Mouse (Mus musculus) kidney, postnatal 0 days (tissue): Measurements from ENCODE around the gene Ptpn11. TPM values are rescaled to one million over a fixed set of nuclear protein-coding genes. Genes with fewer than 3 reads are reported as not detected.
A peak's percentile ranks its signal among the peaks of the same experiment; 100 is the strongest.

Experiments used
- ATAC-seq: fragments of 200-750 bp; cut with Nextera tagmentation; replicated peaks from 2 replicates; pipeline ENCODE4 v1.8.0; 2017; ENCODE audit warnings: low read depth, moderate number of reproducible peaks, moderate TSS enrichment, moderate library complexity; ENCODE audit not compliant: low FRiP score
- DNase-seq: peaks from one replicate; pipeline ENCODE4 v3.0.0-alpha.2; 2016; ENCODE audit warnings: low spot score
- H3K27ac ChIP-seq: fragments of 300-500 bp; sonication (generic); 2 replicates; pipeline ENCODE4 v1.5.1; 2014; ENCODE audit warnings: mild to moderate bottlenecking
- H3K27me3 ChIP-seq: fragments of 300-500 bp; sonication (generic); 2 replicates; pipeline ENCODE4 v1.6.1; 2014; ENCODE audit warnings: low read length, mixed read lengths; ENCODE audit not compliant: insufficient read depth
- H3K36me3 ChIP-seq: fragments of 300-500 bp; sonication (generic); 2 replicates; pipeline ENCODE4 v1.6.1; 2014; ENCODE audit warnings: low read length, mixed read lengths; ENCODE audit not compliant: insufficient read depth
- H3K4me1 ChIP-seq: fragments of 300-500 bp; sonication (generic); replicated peaks from 2 replicates; pipeline ENCODE4 v1.6.1; 2014; ENCODE audit warnings: antibody characterized with exemption, low read length, mixed read lengths; ENCODE audit not compliant: insufficient read depth
- H3K4me2 ChIP-seq: fragments of 300-500 bp; sonication (generic); 2 replicates; pipeline ENCODE4 v1.6.1; 2014; ENCODE audit warnings: mild to moderate bottlenecking, low read length, moderate library complexity, mixed read lengths
- H3K4me3 ChIP-seq: fragments of 300-500 bp; sonication (generic); replicated peaks from 2 replicates; pipeline ENCODE4 v1.5.1; 2014; ENCODE audit warnings: low read depth, low read length
- H3K9ac ChIP-seq: fragments of 300-500 bp; sonication (generic); 2 replicates; pipeline ENCODE4 v1.6.1; 2014; ENCODE audit warnings: low read depth, low read length
- H3K9me3 ChIP-seq: fragments of 300-500 bp; sonication (generic); replicated peaks from 2 replicates; pipeline ENCODE4 v1.6.1; 2016; ENCODE audit warnings: low read length, inconsistent platforms, mixed read lengths
- CTCF ChIP-seq: IDR thresholded peaks from 2 replicates; pipeline ENCODE4 v1.5.1; 2016; ENCODE audit warnings: antibody characterized with exemption, low read depth, mild to moderate bottlenecking, moderate library complexity
- WGBS: fragments of 180-500 bp; shearing (Covaris S2); extraction: QIAGEN DNeasy Blood & Tissue Kit; methylation state at CpG from one replicate; pipeline ENCODE4 v1.1.7; 2014; 5-methylcytosine and 5-hydroxymethylcytosine counted together
- polyA plus RNA-seq: library from polyadenylated mRNA; unstranded; fragments of >200 nt; fragmentation: Nextera tagmentation; extraction: Ambion mirVana; gene quantifications from 2 replicates; pipeline ENCODE4 v1.2.1, GENCODE M21; 2015

Ptpn11 gene
- polyA plus RNA-seq, 1 experiment from 2014 or later: 20.0 TPM

DNA sequence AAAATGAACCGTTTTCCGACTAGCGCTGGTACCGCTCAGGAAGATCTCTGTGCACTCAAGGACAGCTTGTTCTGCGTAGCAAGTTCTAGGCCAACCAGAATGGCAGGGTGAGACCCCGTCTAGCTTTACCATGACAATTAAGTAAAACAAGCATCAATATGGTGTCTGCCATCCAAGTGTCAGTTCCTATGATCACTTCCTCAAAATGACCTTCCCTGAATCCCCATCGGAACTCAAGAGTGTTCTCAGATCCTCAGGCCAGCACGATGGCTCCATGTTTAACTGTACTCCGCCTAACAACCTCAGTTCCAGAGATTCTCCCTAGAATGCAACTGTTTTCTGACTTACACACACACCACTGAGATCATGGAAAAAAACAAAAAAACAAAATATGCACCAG, 2.9 kb downstream of the Ptpn11 start:
- WGBS: 88% methylated on average over 9 of the region's 9 CpGs
- no peak for TF ChIP-seq CTCF
- Histone ChIP-seq H3K9ac (no peak overlapping the region), H3K27ac (no peak overlapping the region), H3K4me3 (no peak overlapping the region), H3K27me3 (no peaks in the 10 kb centered on the region), H3K9me3 (no peaks in the 10 kb centered on the region), H3K36me3 (no peaks in the 10 kb centered on the region), H3K4me1 (peaks cover 23% of the 10 kb centered on the region), H3K4me2 (no peak overlapping the region)
- ATAC-seq: no peak
- no peak for DNase-seq

DNA sequence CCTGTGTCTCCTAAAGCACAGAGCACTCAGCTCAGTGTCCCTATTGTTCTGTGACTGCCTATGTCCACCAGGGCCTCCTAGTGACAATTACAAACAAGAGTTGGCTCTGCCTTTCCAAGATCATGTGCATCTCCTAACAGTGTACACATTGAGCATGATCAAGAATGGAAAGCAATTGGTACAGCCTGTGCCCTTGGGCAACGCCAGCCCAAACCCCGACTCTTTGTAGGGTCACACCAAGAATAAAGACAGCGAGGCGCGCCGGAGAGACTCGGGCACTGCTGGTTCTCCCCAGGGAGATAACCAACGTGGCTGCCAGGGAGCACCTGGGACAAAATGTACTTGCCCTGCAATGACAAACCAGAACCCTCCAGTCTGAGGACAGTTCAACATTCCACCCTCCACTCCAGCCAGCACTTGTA, 3.6 kb downstream of the Ptpn11 start:
- H3K4me1 ChIP-seq: peaks cover 25% of the 10 kb centered on the region

DNA sequence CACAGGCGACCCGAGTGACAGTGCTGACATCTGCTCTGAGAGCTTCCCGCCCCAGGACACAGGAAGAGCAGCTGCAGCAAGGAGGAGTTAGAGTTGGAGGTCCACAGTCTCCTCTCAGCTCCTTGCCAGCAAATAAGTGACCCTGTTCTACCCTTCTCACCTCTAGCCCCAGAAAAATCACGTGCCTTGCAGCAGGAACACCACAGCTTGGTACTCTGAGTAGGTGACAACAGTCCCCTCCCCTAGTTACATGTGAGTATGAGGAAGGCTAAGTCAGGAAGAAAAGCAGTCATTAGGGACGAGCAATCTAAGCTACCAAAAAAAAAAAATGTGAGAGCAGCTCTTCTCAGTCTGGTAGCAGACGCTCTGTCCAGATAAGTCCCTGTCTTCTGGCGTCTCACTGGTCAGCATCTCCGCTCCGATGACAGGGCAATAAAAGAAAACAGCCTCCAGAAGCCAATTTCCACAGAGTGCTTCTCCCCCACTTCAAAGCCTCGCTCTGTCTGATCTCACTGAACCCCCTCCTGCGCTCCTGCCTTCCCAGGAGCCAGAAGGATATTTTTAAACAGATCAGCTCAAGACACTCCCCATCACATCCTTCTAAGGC, 6.1 kb downstream of the Ptpn11 start:
- H3K4me2 ChIP-seq: peak overlapping the region; percentile 24; the same call in 1 of the 2 replicates
- DNase-seq (peak; percentile 59), ATAC-seq (peak; percentile 46; the same call in 1 of the 2 replicates)
- no peak for TF ChIP-seq CTCF
- H3K36me3 ChIP-seq: no peaks in the 10 kb centered on the region
- H3K9me3 ChIP-seq: no peaks in the 10 kb centered on the region
- H3K4me3 ChIP-seq: no peak overlapping the region
- peak overlapping the region; percentile 31; the same call in 1 of the 2 replicates for H3K27ac ChIP-seq
- H3K27me3 ChIP-seq: no peaks in the 10 kb centered on the region
- H3K4me1 ChIP-seq: peaks cover 26% of the 10 kb centered on the region
- no peak overlapping the region for H3K9ac ChIP-seq
- WGBS: 17% methylated on average over 11 of the region's 11 CpGs

More for the DNA sequence above, 3.6 kb downstream of the Ptpn11 start:
- 91% methylated on average over 8 of the region's 8 CpGs for WGBS
- ATAC-seq (no peak), DNase-seq (no peak)
- Histone ChIP-seq H3K4me2 (no peak overlapping the region), H3K9me3 (no peaks in the 10 kb centered on the region), H3K27me3 (no peaks in the 10 kb centered on the region), H3K9ac (no peak overlapping the region), H3K36me3 (no peaks in the 10 kb centered on the region), H3K27ac (no peak overlapping the region), H3K4me3 (no peak overlapping the region)
- no peak for TF ChIP-seq CTCF

DNA sequence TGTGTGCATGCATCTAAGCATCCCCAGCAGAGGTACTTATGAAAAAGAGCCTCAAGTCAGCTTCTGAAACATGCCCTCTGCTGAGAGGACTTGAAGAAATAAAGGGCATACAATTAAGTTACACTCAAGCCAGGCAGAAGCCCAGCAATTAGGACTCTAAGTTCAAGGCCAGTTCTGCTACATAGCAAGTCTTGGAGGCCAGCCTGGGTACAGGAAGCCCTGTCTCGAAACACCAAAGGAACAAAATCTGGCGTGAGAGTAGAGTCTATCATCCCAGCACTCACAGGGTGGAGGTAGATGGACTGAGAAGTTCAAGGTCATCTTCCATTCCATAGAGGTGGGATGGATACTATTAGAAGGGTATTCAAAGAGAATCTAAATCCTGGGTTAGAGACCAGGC, 6.8 kb downstream of the Ptpn11 start:
- WGBS: 61% methylated on average over 2 of the region's 2 CpGs
- H3K27me3 ChIP-seq: no peaks in the 10 kb centered on the region
- no peak for DNase-seq
- no peak overlapping the region for H3K4me2 ChIP-seq
- H3K9ac ChIP-seq: no peak overlapping the region
- no peaks in the 10 kb centered on the region for H3K9me3 ChIP-seq
- H3K4me1 ChIP-seq: peaks cover 26% of the 10 kb centered on the region
- no peak for TF ChIP-seq CTCF
- H3K36me3 ChIP-seq: no peaks in the 10 kb centered on the region
- H3K4me3 ChIP-seq: no peak overlapping the region
- ATAC-seq: no peak
- no peak overlapping the region for H3K27ac ChIP-seq

DNA sequence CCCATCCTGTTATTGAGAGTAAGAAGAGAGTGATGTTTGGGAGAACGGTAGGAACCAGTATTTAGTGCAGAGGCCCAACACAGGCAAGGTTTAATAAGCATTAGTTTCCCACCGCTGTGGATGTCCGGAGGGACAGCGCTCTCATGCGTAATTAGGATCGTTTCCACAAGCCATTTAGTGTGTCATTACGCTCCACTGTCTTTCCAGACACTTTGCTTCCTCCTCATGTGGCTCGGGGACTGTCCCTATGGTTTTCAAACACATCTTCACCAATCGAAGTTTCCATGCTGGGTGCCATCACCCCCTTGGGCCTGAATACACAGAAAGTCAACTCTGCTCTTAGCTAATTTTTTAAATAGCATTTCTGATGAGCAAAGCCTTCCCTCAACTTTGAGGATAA, 7.9 kb downstream of the Ptpn11 start:
- no peak for TF ChIP-seq CTCF
- Histone ChIP-seq H3K4me1 (peaks cover 26% of the 10 kb centered on the region), H3K4me2 (no peak overlapping the region), H3K9ac (no peak overlapping the region), H3K27me3 (no peaks in the 10 kb centered on the region), H3K27ac (no peak overlapping the region), H3K4me3 (no peak overlapping the region), H3K9me3 (no peaks in the 10 kb centered on the region), H3K36me3 (no peaks in the 10 kb centered on the region)
- DNase-seq: no peak
- no peak for ATAC-seq
- WGBS: 50% methylated on average over 9 of the region's 9 CpGs

DNA sequence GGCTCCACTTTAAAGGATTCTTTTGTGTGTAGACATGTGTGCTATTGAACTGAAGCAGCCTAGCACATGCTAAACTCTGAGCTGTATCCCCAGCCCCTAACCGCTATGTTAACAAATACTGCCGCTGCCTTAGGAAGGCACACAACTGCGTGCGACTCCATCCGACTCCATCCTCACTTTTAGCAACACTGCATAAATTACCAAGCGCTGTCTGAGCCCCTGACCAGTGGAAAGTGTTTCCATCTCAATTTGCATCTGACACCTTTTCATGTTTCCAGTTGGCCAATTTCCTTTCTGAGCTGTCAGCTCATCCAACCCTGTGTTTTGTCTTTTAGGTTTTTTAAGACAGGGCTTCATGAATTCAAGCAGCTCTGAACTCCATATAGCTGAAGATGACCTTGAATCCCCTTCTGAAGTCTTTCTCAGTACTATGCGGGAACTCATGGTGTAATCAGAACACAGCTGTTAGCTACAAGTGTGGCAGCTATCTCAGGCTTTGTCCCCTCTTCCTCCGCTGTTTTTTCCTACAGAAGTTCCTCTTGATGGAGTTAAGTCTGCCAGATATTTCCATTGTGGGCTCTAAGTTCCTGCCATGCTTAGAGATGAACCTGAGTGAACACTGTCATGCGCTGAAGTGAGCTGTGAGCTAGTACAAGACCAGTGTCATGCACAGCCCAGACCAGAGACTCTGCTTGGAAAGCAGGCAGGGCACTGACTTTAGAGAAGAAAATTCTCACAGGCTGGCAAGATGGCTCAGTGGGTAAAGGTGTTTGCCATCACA, 11.9 kb downstream of the Ptpn11 start:
- H3K9ac ChIP-seq: no peak overlapping the region
- ATAC-seq (no peak), DNase-seq (no peak)
- H3K27me3 ChIP-seq: no peaks in the 10 kb centered on the region
- H3K4me2 ChIP-seq: no peak overlapping the region
- no peak overlapping the region for H3K4me3 ChIP-seq
- no peaks in the 10 kb centered on the region for H3K9me3 ChIP-seq
- H3K27ac ChIP-seq: no peak overlapping the region
- TF ChIP-seq CTCF: no peak
- peaks cover 12% of the 10 kb centered on the region for H3K4me1 ChIP-seq
- H3K36me3 ChIP-seq: no peaks in the 10 kb centered on the region
- 65% methylated on average over 9 of the region's 9 CpGs for WGBS
